Mouse (Mus musculus): ENCODE results near the gene P4ha2.

Gene P4ha2

GRCm38 (mm10) chr11:54174877-54175276 lies 75.0 kb downstream of the P4ha2 start:
- in situ Hi-C loops (cut with MboI, MseI), result loop anchor here in 1 of 2 experiments (10.0 kb wide), 2 partner anchors 60 to 830 kb away; no protein-coding TSS in a partner anchor

Measured in T-helper 17 cell (primary cell).